Mouse (Mus musculus): ENCODE data around the gene Tgif2. TPM values are rescaled to one million over a fixed set of nuclear protein-coding genes. Genes with fewer than 3 reads are reported as not detected.

The Tgif2 gene
- total and polyA plus RNA-seq, 2 experiments from 2014 or later: 8.2 to 10.8 TPM

DNA sequence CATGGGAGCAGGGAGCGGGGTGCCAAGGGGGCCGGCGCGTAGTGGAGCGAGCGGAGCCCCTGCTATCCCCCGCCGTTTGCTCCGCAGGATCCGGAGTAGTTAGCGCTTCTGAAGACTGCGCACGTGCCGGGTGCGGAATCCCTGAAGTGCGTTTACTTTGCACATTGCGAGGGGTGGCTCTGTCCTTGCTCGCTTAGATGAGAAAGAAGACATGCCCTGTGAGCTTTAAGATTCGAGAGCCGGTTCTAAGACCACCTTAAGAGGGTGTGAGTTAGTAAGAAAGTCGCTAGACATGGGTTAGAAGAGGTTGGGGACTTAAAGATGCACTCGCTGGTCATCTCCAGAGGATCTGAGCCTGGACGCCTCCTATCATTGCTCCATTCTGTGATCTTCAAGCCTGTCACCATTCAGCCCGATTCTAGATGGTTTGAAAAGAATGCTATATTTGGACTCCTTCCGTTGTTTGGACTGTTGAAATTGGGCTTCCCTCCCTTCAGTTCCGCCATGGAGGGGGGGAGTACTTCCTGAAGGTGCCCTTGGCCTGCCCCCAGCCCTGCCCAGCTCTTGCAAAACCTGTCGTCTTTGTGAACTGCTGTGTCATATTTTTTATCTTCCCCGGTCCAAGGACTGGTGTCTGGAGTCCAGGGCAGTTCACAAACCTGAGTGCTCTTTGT is 23.8 kb downstream of the Tgif2 start:
- Histone ChIP-seq H3K27me3 (ENCODE audit: insufficient read depth, low read length) (no peaks in the 10 kb centered on the region), H3K9ac (replicated peaks; ENCODE audit: low read length, poor library complexity, severe bottlenecking) (peak overlapping the region; percentile 98), H3K9me3 (ENCODE audit: low read length) (no peaks in the 10 kb centered on the region), H3K27ac (ENCODE audit: low read depth, low read length) (peak overlapping the region; percentile 87), H3K4me2 (ENCODE audit: low read depth, low read length, poor library complexity, severe bottlenecking) (peak overlapping the region; percentile 91), H3K36me3 (ENCODE audit: insufficient read depth, low read length) (peaks cover 12% of the 10 kb centered on the region; the same call in 1 of the 2 replicates), H3K4me1 (ENCODE audit: insufficient read depth, low read length) (peaks cover 5% of the 10 kb centered on the region; the same call in 1 of the 2 replicates), H3K4me3 (ENCODE audit: low read depth, low read length) (peak overlapping the region; percentile 100)
- TF ChIP-seq CTCF (IDR thresholded peaks at IDR 0.05): no peak
- ATAC-seq (ENCODE audit: low FRiP score) (peak; percentile 20), DNase-seq (ENCODE audit: low spot score) (no peak)
- 4% methylated on average over 28 of the region's 28 CpGs for whole genome bisulfite sequencing

DNA sequence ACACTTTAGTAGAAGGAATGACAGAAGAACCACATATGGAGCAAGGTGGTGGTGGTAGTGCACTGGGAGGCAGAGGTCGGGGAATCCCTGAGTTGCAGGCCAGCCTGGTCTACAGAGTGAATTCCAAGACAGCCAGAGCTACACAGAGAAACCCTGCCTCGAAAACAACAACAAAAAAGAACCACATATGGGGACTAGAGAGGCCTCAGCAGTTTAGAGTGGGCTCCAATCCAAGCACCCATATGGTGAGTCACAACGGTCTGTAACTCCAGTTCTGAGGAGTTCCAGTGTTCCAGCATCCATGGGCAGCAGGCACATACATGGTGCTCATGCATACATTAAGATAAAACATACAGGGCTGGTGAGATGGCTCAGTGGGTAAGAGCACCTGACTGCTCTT is 24.7 kb downstream of the Tgif2 start:
- Histone ChIP-seq H3K4me3 (ENCODE audit: low read depth, low read length) (no peak overlapping the region), H3K4me1 (ENCODE audit: insufficient read depth, low read length) (peaks cover 5% of the 10 kb centered on the region; the same call in 1 of the 2 replicates), H3K27me3 (ENCODE audit: insufficient read depth, low read length) (no peaks in the 10 kb centered on the region), H3K4me2 (ENCODE audit: low read depth, low read length, poor library complexity, severe bottlenecking) (no peak overlapping the region), H3K9me3 (ENCODE audit: low read length) (no peaks in the 10 kb centered on the region), H3K9ac (replicated peaks; ENCODE audit: low read length, poor library complexity, severe bottlenecking) (no peak overlapping the region), H3K27ac (ENCODE audit: low read depth, low read length) (no peak overlapping the region), H3K36me3 (ENCODE audit: insufficient read depth, low read length) (peaks cover 18% of the 10 kb centered on the region; the same call in 1 of the 2 replicates)
- no peak for TF ChIP-seq CTCF (IDR thresholded peaks at IDR 0.05)
- ATAC-seq (ENCODE audit: low FRiP score) (no peak), DNase-seq (ENCODE audit: low spot score) (no peak)
- WGBS: 79% methylated on average over 3 of the region's 3 CpGs

DNA sequence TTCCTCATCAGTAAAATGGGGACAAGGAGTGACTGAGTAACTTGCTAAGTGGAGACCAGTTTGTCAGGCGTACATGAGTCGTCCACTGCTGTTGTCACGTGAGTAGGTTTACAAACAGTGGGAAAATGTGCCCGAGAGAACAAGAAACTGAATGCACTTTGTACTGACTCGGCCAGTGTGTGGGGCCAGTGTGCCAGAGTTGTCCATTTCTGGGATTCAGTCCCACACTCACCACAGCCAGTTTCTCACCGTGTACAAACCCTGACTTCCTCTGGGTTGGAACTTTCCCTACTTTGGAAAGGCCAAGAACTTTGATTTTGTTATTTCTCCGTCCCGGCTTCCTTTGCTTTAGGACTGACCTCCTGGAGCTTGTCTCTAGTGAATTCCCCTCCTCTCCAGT is 29.2 kb downstream of the Tgif2 start:
- Histone ChIP-seq H3K9me3 (ENCODE audit: low read length) (no peaks in the 10 kb centered on the region), H3K36me3 (ENCODE audit: insufficient read depth, low read length) (peaks cover 35% of the 10 kb centered on the region; the same call in 1 of the 2 replicates), H3K27me3 (ENCODE audit: insufficient read depth, low read length) (no peaks in the 10 kb centered on the region), H3K9ac (replicated peaks; ENCODE audit: low read length, poor library complexity, severe bottlenecking) (no peak overlapping the region), H3K4me2 (ENCODE audit: low read depth, low read length, poor library complexity, severe bottlenecking) (no peak overlapping the region), H3K4me3 (ENCODE audit: low read depth, low read length) (no peak overlapping the region), H3K27ac (ENCODE audit: low read depth, low read length) (no peak overlapping the region), H3K4me1 (ENCODE audit: insufficient read depth, low read length) (peaks cover 2% of the 10 kb centered on the region; the same call in 1 of the 2 replicates)
- 0 out of 2 replicates have a peak, but pooled peaks have one; percentile 1 for TF ChIP-seq CTCF (IDR thresholded peaks at IDR 0.05)
- 78% methylated on average over 8 of the region's 8 CpGs for WGBS
- DNase-seq (ENCODE audit: low spot score) (peak; percentile 35), ATAC-seq (ENCODE audit: low FRiP score) (no peak)

DNA sequence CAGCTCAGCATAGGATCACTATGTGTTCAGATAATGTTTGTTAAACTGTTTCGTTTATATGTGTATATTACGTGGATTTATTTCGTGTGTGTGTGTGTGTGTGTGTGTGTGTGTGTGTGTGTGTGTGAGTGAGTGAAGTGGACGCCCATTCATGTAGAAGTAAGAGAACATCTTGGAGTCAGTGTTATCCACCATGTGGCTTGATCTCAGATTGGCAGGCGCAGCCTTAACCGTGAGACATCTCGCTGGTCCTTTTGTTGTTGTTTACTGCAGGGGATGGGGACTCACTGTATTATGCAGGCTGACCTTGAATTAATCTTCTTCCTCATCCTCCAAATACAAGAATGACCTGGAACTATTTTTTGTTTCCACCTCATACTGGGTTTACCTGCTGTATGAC is 29.7 kb downstream of the Tgif2 start:
- DNase-seq (ENCODE audit: low spot score): no peak
- no peak for TF ChIP-seq CTCF (IDR thresholded peaks at IDR 0.05)

DNA sequence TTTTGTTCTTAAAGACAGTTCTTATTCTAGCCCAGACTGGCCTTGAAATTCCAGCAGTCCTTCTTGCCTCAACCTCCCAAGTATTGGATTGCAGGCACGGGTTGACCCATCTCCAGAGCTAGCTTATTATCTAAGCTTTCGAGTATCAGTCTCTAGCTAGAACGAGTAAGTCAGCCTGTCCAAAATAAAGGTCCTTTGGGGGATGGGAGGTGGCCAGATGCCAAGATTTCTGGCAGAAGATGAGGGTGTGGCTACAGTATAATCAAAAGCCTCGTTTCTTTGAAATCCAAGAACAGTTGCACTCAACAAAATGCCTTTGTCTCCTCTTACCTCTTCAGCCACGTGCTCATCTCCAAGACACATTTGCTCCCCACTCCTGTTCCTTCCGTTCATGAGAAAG is 30.7 kb downstream of the Tgif2 start:
- no peak for DNase-seq (ENCODE audit: low spot score)
- ATAC-seq (ENCODE audit: low FRiP score): no peak
- H3K36me3 ChIP-seq (ENCODE audit: insufficient read depth, low read length): peaks cover 46% of the 10 kb centered on the region
- H3K9ac ChIP-seq (replicated peaks; ENCODE audit: low read length, poor library complexity, severe bottlenecking): no peak overlapping the region
- no peak overlapping the region for H3K4me2 ChIP-seq (ENCODE audit: low read depth, low read length, poor library complexity, severe bottlenecking)
- WGBS: 58% methylated on average over 6 of the region's 6 CpGs
- TF ChIP-seq CTCF (IDR thresholded peaks at IDR 0.05): no peak
- H3K27ac ChIP-seq (ENCODE audit: low read depth, low read length): no peak overlapping the region
- no peaks in the 10 kb centered on the region for H3K27me3 ChIP-seq (ENCODE audit: insufficient read depth, low read length)
- H3K4me3 ChIP-seq (ENCODE audit: low read depth, low read length): no peak overlapping the region
- H3K9me3 ChIP-seq (ENCODE audit: low read length): no peaks in the 10 kb centered on the region
- no peaks in the 10 kb centered on the region for H3K4me1 ChIP-seq (ENCODE audit: insufficient read depth, low read length)

More for the DNA sequence above, 29.7 kb downstream of the Tgif2 start:
- Histone ChIP-seq H3K4me2 (ENCODE audit: low read depth, low read length, poor library complexity, severe bottlenecking) (no peak overlapping the region), H3K9me3 (ENCODE audit: low read length) (no peaks in the 10 kb centered on the region), H3K27ac (ENCODE audit: low read depth, low read length) (no peak overlapping the region), H3K4me1 (ENCODE audit: insufficient read depth, low read length) (no peaks in the 10 kb centered on the region), H3K4me3 (ENCODE audit: low read depth, low read length) (no peak overlapping the region), H3K9ac (replicated peaks; ENCODE audit: low read length, poor library complexity, severe bottlenecking) (no peak overlapping the region), H3K27me3 (ENCODE audit: insufficient read depth, low read length) (no peaks in the 10 kb centered on the region), H3K36me3 (ENCODE audit: insufficient read depth, low read length) (peaks cover 40% of the 10 kb centered on the region)
- 88% methylated on average over 7 of the region's 7 CpGs for WGBS
- no peak for ATAC-seq (ENCODE audit: low FRiP score)

DNA sequence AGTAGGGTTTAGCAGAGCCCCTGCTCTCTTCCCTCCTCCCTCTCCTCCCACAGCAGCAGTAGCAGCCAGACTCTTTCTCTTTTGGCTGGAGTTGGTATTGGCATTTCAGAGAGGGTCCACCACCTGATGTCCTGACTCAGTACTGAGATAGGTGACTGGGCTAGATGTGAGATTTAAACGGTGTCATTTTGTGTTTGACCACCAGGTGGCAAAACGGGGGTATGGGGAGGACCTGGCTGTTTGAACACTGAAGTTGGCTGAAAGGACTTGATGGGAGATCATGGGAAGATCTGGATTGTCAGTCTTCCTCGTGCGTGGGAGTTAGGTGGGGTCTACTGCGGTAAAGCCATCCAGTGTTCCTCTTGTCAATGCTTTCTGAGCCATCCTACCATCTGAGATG is 33.8 kb downstream of the Tgif2 start:
- H3K36me3 ChIP-seq (ENCODE audit: insufficient read depth, low read length): peaks cover 37% of the 10 kb centered on the region
- no peaks in the 10 kb centered on the region for H3K4me1 ChIP-seq (ENCODE audit: insufficient read depth, low read length)
- no peaks in the 10 kb centered on the region for H3K27me3 ChIP-seq (ENCODE audit: insufficient read depth, low read length)
- H3K4me2 ChIP-seq (ENCODE audit: low read depth, low read length, poor library complexity, severe bottlenecking): no peak overlapping the region
- no peak overlapping the region for H3K9ac ChIP-seq (replicated peaks; ENCODE audit: low read length, poor library complexity, severe bottlenecking)
- peak; percentile 90 for TF ChIP-seq CTCF (IDR thresholded peaks at IDR 0.05)
- ATAC-seq (ENCODE audit: low FRiP score) (0 out of 2 replicates have a peak, but pooled peaks have one; percentile 58), DNase-seq (ENCODE audit: low spot score) (peak; percentile 73)
- no peak overlapping the region for H3K4me3 ChIP-seq (ENCODE audit: low read depth, low read length)
- H3K27ac ChIP-seq (ENCODE audit: low read depth, low read length): no peak overlapping the region
- WGBS: 24% methylated on average over 5 of the region's 5 CpGs
- H3K9me3 ChIP-seq (ENCODE audit: low read length): no peaks in the 10 kb centered on the region
